Mouse (Mus musculus) natural killer cell, adult 2 months (primary cell): ENCODE measurements around the gene Slc25a29.
"Not testable (repeated sequence)": the region's sequence is repeated elsewhere in the genome, so short reads cannot be mapped to it uniquely, and the experiment has no call there.

Source experiments
- DNase-seq, 2 experiments: peaks; one replicate each; pipeline ENCODE4 v3.0.0; 2022; ENCODE audit warnings: low spot score in 2 of 2

Gene Slc25a29

DNA sequence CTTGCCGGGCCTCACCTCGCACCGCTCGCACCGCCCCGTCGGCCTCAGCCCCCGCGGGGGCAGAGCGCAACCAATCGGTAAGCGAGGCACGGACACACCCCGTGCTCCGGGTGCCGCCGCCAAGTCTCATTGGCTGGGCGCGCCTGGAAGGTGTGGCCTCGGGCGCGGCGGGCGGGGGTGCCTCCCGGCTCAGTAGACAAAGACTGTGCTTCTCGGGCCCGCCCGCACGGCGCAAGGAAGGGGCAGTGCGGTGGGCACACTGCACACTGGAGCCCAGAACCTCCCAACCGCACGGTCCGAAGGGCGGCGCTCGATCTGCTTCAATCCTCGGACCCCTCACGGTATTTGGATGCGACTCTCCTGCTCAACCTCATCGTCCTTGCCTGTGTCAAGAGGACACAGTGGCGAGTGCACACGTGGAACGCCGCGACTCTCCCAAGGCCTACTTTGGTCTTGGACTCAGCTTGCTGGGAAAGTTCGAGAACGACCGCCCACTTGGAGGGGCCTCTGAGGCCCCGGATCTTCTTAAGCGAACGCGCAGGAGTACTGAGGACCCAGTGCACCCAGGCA is at the start of gene Slc25a29, which contains the start of gene Slc25a47:
Slc25a29 (minus strand) TSS at position 44 of the 570 bp plus-strand sequence.
Slc25a47 (plus strand) TSS at position 207 of the 570 bp plus-strand sequence.
- DNase-seq: peak; percentile 87 to 90

DNA sequence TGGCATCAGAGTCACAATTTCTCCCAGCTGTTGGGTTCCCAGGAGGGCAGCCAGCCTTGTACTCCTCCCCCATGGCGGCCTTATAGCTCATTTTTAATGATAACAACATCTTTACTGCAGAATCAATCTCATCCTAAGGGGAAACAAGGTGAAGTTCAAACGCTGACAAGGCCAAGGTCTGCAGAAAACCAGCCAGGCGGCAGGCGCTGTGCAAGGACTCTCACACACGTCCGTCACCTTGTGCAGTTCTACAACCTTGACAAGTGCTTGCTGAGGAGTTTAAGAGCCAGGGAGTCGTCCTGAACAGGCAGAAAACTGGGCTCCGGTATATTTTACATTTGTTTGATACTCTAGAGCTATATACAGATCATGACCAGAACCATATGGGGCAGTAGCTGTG is 47.1 kb upstream of the Slc25a29 start:
- DNase-seq: no peak

DNA sequence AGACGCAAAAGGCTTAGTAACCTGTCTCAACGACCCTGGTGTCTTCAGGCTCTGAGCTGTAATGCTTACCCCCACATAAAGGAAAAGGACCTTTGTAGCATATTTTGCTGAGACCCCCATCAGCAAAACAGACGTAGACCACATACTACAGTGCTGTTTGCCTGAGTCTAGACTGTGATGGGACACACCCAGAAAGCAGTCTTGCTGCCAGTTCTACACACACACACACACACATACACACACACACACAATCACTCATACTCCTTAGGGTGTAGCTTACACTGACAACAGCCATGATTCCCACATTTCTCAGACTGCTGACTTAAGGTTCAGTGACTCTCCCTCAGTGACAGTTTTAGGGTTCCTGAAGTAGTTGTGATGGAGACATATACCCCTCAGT is 45.5 kb upstream of the Slc25a29 start:
- DNase-seq: no peak

DNA sequence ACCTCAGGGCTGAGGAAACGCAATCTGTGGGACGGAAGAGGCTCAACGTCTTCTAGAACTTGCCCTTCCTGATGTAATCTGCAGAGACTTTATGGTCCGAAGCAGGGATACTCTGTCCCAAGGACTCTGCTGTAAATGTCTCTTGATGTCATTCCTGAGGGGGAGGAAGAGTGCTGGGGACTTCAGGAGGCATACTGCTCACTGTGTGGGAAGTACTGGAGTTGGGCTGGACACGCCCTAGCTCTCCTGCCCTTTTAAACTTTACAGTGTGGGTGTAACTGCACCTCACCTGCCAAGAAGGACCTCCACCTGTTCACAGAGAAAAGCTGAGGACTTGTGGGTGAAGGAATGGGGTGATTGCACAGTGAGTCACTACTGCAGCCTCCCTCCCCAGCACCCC is 44.9 kb upstream of the Slc25a29 start:
- no peak for DNase-seq

DNA sequence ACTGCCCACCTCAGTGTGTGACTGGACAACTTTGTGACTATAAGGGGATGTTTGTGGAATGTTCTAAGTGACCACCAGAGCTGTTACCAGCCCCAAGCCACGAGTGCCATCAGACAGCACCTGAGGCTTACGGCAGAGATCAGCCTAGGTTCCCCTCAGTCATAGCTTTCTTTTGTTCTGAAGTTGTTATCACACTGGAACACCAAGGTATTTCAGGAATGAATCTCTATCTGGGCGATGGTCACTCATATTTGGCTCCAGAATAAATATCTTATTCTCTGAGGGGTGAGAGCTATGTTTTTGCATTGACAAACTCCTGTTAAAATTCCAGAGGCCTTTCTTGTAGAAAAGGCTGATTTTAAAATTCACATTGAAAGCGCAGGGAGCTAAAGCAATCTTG is 43.5 kb upstream of the Slc25a29 start:
- DNase-seq: no peak

DNA sequence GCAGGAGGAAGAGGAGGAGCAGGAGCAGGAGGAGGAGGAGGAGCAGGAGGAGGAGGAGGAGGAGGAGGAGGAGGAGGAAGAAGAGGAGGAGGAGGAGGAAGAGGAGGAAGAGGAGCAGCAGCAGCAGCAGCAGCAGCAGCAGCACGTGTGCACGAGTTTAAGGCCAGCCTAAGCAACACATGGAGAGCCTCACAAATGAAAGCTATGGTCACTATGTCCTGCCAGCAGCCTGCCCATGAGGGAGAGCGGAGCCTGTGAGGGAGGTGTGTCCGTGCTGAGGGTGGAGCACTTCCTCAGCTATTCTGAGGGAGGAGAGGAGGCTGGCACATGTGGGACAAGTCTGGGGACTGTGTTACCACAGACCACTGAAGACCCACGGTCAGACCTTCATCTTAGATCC is 37.4 kb upstream of the Slc25a29 start:
- DNase-seq: no peak

DNA sequence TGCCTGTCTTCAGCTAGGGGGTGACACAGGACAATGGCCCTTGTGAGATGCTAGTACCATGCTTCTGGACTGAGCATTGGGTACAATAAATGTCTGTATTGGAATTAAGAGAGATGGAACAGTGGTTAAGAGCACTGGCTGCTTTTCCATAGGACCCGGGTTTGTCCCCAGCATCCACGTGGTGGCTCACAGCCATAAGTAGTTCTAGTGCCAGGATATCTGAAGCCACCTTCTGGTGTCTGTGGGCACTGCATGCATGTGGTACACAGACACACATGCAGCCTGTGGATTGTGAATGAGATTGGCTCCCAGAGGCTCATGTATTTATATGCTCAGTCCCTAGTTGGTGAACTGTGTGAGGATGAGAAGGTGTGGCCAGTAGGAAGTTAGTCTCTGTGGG is 33.9 kb upstream of the Slc25a29 start:
- DNase-seq: no peak

DNA sequence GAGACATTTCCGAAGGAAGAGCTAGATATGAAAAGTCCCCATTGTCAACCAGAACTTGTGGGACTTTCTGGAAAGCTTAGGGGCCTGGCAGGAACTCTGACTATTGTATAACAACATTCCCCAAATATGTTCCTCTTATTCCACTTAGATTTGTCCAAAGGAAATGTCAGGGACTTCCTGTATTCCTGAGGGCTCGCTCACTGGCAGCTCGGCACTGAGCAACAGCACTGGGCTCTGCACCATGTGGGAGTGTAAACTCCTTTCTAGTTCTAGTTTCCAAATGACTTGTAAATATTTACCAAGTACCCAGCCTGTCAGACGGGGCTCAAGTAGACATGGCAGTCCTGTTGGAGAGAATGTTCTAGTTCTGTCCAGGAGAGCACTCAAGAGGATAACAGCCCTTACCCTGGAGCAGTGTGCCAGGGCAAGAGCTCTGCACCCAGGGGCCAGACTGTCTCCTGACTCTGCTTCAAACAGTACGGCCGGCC is 29.4 kb upstream of the Slc25a29 start:
- DNase-seq: no peak

DNA sequence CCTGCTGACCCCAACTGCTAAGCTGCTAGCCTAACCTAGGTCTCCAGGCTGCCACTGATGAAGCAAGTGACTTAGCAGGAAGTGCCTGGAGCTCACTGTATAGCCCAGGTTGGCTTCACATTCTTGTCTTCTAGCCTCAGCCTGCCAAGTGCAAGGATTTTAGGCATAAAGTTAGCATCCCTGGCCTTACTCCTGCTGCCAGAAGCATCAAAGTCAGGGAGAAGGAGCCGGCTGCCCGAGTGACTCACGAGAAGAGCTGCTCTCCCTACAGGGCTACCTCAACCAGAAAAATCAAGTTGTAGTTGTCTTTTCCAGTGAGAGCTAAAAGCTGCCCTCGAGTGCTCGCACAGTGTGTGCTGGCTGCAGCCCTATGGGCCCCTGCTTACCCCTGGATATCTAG is 22.8 kb upstream of the Slc25a29 start:
- no peak for DNase-seq

DNA sequence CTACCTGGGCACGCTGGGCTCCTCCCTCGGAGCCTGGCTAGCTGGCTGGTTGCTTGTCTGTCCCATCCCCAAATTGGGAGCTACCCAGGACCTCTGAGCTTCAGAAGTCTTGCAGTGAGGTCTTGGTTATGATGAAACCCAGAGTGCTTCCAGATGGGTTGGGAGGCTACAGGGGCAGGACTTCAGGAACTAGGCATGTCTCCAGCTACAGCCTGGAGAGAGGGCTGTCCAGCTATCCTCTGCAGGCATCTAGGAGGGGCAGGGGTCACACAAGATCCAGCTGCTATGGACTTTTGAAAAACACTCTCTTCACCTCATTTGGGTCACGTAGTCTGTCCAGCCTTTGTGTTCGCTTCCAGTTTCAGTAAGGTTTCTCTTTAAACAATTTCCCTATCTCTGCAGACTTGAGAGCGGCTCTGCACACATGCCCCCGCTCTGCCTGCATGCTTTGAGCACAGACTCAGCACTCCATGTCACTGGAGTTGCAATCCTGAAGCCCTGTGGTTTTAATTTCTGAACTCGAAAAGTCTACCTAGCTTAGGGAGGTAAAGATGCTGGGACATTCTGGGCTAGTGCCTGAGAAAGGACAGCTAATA is 22.0 kb upstream of the Slc25a29 start:
- no peak for DNase-seq

DNA sequence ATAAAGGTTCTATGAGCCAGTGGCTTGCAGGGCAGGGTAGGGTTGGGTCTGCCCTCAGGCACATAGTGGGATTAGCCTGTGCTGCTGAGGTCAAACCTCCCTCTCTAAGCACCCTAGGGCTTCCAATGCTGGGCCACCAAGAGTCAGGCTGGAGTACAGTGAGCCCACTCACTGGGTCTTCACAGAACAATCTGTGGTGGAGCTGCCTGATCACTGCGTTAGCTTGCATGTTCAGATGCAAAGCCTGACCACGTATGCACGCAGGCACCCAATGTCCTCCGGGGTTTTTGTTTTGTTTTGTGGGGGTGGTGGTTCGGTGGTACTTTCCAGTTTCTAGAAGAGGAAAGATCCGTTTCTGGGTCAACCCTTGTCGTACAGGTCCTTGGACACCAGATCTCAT is 21.4 kb upstream of the Slc25a29 start:
- DNase-seq: no peak

DNA sequence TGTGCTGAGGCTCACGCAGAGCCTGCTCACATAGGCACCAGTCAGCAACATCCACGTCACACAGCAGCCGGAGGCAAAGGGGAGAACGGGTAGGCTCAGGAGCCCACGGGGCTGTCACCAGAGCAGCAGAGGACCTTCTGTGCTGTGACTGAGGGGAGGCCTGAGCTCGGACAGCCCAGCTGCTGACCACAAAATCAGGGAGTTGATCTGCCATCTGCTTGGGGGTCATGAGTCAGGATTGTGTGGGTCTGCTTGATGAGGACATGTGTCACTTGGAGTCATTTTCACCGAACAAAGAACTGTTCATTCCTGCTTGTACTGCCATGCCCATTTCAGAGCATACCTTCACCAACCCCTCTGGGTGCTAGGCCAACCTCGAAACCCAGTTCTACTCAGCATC is 20.5 kb upstream of the Slc25a29 start:
- no peak for DNase-seq

DNA sequence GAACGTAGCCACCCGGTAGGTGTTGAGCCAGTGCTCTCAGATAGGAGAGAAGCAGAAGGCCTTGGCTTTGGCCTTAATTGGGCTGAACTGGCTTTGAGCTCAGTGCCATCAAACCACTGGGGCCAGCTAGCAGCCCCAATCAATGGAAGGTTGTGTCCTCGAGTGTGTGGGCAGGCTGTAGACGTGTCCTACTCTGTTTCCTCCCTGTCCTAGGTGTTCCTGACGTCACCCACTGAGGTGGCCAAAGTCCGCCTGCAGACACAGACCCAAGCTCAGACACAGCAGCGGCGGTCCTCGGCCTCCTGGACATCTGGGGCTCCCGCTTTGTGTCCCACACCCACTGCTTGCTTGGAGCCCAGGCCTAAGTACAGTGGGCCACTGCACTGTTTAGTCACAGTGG is 19.4 kb upstream of the Slc25a29 start:
- DNase-seq: no peak

DNA sequence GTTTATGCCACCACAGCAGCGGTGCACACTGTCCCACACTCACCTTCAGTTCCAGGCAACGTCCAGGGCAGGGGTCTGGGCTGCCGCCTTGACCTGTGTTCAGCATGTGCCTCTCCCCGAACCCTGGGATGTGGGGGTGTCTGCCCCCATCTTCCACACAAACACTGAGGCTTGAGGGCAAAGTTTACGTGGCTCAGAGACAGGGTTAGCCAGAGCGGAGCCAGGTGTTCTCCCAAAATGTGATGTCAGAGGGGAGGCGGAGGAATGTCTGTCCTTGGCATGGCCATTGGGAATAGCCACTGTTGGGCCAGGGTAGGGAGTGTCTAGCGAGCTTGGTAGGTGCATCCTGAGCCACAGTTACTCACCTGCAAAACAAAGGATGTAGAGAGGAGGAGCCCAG is 17.1 kb upstream of the Slc25a29 start:
- no peak for DNase-seq

DNA sequence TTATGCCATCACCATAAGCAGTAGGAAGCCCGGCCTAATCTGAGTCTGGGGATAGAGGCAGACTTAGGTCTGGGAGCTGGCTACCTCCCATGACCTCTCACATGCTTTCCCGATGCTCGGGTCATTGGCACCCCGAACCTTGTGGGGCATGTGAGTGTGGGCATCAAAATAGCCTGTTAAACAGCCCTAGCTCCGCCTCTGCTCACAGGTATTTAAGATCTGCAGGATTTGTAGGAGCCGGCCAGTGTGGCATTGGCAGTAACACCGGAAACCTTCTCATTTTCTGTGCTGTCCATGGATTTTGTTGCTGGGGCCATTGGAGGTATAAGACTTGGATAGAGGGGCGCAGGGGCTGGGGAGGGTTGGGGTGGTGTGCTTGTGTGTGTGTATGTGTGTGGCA is 15.2 kb upstream of the Slc25a29 start:
- DNase-seq: no peak

DNA sequence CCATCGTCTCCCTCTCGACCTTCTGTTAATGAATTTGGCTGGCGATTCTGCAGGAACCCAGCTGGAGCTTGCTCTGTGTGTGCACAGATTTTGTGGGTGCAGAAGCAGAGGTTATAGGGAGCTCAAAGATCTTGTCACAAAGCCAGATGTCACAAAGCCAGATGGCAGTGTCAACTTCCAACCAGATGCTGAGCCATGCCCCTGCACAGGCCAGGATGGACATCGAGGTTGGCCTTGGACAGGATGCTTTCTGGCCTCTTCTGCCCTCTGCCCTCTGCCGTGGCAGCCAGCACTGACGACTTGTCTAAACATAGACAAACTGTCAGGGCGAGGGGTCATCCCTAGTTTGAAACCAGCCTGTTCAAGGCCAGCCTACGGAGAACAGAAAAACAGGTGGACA is 14.4 kb upstream of the Slc25a29 start:
- DNase-seq: no peak

DNA sequence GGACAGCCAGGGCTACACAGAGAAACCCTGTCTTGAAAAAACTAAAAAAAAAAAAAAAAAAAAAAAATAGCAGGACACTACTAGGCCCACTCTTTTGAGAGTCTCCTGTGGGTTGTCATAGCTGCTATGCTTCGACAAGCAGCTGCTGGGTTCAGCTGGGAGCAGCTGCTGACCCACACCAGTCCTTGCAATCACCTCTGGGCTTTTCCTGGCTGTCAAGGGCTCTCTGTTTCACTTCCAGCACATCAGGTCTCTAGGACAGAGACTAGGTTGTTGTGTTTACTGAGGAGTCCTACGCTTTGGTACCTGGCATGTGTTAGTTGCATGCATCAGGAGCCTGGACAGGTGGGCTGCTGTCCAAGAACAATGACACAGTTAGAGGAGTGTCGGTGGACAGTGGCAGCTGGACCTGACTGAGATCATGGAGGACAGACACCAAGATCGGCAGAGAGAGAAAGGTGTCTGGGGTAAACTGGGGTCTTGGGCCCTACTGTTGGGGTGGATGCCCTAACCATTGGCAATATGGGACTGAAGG is 13.9 kb upstream of the Slc25a29 start:
- no peak for DNase-seq

DNA sequence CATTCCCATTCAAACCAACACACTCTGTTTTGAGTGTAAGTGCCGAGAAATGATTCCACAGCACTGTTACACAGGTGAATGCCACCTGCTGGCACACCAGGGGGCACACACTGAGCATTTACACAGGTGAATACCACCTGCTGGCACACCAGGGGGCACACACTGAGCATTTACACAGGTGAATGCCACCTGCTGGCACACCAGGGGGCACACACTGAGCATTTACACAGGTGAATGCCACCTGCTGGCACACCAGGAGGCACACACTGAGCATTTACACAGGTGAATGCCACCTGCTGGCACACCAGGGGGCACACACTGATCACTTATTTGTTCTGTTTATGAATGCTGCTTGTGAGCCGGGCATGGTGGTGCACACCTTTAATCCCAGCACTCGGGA is 12.3 kb upstream of the Slc25a29 start:
- not testable (repeated sequence) for DNase-seq

DNA sequence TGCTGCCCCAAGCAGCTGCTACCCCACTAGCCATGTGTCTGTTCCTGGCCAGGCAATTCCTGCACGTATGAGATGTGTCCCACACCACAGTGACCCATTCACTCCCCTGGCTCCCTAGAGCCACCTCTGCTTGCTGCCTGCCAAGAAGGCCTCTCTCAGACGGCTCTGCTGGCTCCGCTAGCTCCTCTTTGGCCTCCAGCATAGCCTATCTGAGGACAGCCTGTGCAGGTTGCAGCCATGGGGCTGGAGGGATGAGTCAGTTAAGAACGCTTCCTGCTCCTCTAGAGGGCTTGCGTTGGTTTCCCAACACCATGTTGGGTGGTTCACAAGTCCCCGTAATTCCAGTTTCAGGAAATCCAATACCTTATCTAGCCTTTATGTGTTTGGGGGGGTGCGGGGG is 7.0 kb upstream of the Slc25a29 start:
- DNase-seq: no peak

DNA sequence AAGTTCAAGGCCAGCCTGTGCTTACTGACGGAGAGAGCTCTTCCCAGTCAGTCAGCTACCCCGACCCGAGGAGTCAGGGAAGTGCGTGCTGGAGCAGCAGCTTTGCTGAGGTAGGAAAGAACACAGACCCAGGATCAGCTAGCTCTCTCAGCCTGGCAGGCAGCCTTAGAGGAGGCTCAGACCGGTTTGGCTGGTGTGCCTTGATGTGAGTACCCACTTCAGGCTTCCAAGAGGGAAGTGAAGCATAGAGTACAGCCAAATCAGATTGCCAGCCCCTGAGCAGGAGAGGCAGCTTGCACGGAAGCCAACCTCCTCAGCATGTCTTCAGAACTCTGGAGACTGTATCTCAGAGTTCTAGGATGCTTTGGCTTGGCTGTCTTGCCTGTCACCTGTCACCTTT is 5.5 kb upstream of the Slc25a29 start:
- no peak for DNase-seq

DNA sequence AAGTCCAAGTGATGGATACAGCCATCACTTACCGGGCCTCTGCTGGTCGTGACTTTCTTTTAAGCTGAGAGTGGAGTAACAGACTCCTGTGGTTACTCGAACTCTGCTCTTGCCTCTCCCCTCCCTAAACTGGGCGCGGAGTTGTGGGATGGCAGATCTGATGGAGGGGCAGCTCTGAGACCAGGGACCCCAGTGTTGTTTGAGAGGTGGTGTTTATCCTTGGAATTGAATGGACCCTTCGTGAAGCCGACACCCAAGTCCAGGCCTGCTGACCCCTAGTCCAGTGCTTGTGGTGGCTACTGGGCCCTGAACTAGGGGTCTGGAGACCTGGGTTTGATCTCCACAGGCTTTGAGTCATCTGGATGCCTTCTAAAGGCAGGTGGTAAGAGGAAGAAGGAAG is 1.0 kb upstream of the Slc25a29 start:
- DNase-seq: no peak

DNA sequence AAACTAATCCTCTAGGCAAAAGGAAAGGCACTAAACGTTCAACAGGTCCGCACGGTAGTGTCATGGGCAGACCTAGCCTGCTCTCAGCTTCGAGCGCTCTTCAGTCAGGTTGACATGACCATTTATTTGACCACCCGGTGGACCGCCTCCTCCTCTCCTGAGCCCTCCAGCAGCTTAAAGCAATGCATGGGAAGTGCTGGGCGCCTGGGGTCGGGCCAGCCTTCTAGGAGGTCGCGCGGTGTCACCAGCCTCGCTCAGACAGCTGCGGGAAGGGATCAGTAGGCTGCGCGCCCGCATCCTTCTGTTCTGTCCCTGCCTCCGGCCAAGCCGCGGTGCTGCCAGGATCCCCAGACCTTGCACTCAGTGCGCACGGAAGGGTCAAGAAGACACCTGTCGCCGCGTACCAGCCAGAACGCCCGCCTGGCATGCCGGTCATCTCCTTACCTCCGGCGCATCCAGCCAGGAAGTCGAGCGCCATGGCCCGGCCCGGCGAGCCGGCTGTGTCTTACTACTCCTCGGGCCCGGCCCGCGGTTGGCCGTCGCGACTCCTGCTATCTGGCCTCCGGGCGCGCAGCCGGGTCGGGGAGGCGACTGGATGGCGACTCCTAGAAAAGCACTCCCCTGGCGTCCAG is 359 bp downstream of the Slc25a29 start:
- DNase-seq: no peak

DNA sequence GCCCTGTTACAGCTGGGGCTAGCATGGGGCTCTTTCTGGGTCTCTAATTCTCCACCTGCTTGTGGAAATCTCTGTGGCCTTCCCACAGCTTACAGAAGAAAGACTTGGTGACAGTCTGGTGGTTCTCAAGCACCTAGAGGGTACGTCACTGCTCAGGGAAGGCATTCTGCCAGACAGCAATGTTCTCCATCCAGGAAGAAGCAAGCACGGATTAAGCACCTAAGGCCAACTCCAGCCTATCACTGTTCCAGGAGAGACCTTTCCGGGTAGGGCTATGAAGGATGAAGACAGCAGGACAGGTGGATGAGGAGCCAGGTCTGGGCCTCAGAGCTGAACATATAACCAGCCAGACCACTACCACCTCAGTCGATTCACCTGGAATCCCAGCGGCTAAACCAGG is 897 bp downstream of the Slc25a29 start:
- DNase-seq: no peak
